Mouse (Mus musculus) forebrain, embryonic 11.5 days (tissue): ENCODE measurements around the gene 2610528A11Rik. TPM values are rescaled to one million over a fixed set of nuclear protein-coding genes. Genes with fewer than 3 reads are reported as not detected.

Experiments used
- ATAC-seq: fragments of 200-750 bp; cut with Nextera tagmentation; replicated peaks from 2 replicates; pipeline ENCODE4 v1.8.0; 2017; ENCODE audit warnings: moderate TSS enrichment; ENCODE audit not compliant: low FRiP score
- DNase-seq: peaks from one replicate; pipeline ENCODE4 v3.0.0-alpha.2; 2017; ENCODE audit warnings: low spot score
- H3K27ac ChIP-seq: fragments of 300-500 bp; sonication (generic); 2 replicates; pipeline ENCODE4 v1.5.1; 2014; ENCODE audit warnings: low read depth, low read length
- H3K27me3 ChIP-seq: fragments of 300-500 bp; sonication (generic); 2 replicates; pipeline ENCODE4 v1.6.1; 2014; ENCODE audit warnings: mild to moderate bottlenecking, low read length, mixed read lengths; ENCODE audit not compliant: control insufficient read depth, insufficient read depth
- H3K36me3 ChIP-seq: fragments of 300-500 bp; sonication (generic); 2 replicates; pipeline ENCODE4 v1.6.1; 2014; ENCODE audit warnings: mild to moderate bottlenecking, low read length, moderate library complexity, mixed read lengths; ENCODE audit not compliant: control insufficient read depth, insufficient read depth
- H3K4me1 ChIP-seq: fragments of 300-500 bp; sonication (generic); replicated peaks from 2 replicates; pipeline ENCODE4 v1.6.1; 2014; ENCODE audit warnings: low read length, mixed read lengths; ENCODE audit not compliant: control insufficient read depth, insufficient read depth
- H3K4me2 ChIP-seq: fragments of 300-500 bp; sonication (generic); 2 replicates; pipeline ENCODE4 v1.6.1; 2014; ENCODE audit warnings: low read depth, mild to moderate bottlenecking, low read length, moderate library complexity, mixed read lengths; ENCODE audit not compliant: severe bottlenecking
- H3K4me3 ChIP-seq: fragments of 300-500 bp; sonication (generic); 2 replicates; pipeline ENCODE4 v1.5.1; 2014; ENCODE audit warnings: low read depth, low read length
- H3K9ac ChIP-seq: fragments of 300-500 bp; sonication (generic); 2 replicates; pipeline ENCODE4 v1.6.1; 2014; ENCODE audit warnings: low read length
- H3K9me3 ChIP-seq: fragments of 300-500 bp; sonication (generic); 2 replicates; pipeline ENCODE4 v1.6.1; 2016; ENCODE audit warnings: low read length, mixed read lengths; ENCODE audit not compliant: control insufficient read depth
- WGBS: fragments of 180-500 bp; shearing (Covaris S2); extraction: QIAGEN DNeasy Blood & Tissue Kit; methylation state at CpG from one replicate; pipeline ENCODE4 v1.1.7; 2014; 5-methylcytosine and 5-hydroxymethylcytosine counted together
- polyA plus RNA-seq: library from polyadenylated mRNA; unstranded; fragments of >200 nt; fragmentation: Nextera tagmentation; extraction: Ambion mirVana; gene quantifications from 2 replicates; pipeline ENCODE4 v1.2.1, GENCODE M21; 2014

Gene 2610528A11Rik
- polyA plus RNA-seq, 1 experiment from 2014 or later, result 0.47 TPM

DNA sequence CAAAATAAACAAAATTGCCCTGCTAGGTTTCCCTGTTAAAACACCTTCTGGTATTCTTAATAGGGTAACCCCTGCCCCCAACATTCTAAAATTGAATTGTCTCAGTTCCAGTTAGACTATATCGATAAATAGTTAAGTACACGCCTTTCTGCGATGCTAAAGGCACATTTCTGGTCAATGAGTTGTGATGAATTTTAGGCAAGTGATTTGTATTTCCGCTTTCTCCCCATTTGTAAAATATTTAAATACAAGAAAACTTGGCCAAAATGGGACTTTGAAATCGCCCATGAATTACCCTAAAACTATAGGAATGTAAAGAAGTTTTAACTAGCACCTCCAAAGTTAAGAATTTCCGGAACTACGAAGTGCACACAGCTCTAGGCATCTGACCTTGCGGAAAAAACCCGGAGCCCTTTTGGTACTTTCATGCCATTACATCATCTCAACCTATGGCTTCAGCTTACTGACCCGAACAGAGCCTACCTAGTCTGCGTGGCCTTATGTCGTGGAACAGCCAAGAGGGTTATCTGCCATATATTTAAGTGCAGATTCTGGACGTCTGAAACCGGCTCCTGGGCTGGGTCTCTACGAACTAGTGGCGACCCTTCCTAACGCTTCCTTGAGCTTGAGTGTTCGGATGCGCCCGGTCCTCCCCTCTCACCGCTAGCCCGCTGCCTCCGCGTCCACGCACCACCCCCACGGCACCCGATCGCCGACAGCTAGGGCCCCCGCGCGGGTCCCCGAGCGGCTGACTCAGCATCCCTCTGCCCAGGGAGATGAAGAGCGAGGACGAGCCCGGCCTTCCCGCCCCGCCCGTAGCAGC, 20.7 kb upstream of the 2610528A11Rik start:
- peak overlapping the region; percentile 83 for H3K9ac ChIP-seq
- peak overlapping the region; percentile 83 for H3K4me3 ChIP-seq
- no peaks in the 10 kb centered on the region; the same call in 1 of the 2 replicates for H3K36me3 ChIP-seq
- H3K27ac ChIP-seq, result peak overlapping the region; percentile 66; the same call in 1 of the 2 replicates
- H3K4me2 ChIP-seq, result peak overlapping the region; percentile 68
- DNase-seq, result peak; percentile 51
- ATAC-seq, result no peak; the same call in 1 of the 2 replicates
- H3K4me1 ChIP-seq, result no peaks in the 10 kb centered on the region
- no peaks in the 10 kb centered on the region for H3K9me3 ChIP-seq
- WGBS, result 2% methylated on average over 40 of the region's 40 CpGs
- no peaks in the 10 kb centered on the region for H3K27me3 ChIP-seq

DNA sequence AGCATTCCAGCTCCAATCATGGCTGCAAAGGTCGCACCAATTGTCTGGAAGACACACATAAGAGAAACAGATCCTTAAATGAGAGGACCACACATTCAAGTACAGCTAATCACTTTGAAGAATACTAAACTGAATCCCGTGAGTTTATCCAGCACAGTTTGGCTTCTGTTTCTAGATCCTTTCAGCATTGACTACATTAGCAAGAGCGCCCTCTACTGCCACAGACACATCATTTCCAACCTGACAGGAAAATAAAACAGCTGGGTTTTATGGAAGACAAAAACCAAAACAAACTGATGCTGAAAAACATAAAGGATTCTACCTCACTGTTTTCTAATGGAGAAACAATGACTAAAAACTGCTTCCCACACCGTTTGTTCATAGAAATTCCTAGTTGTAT, 13.8 kb upstream of the 2610528A11Rik start:
- WGBS, result 51% methylated on average over 4 of the region's 4 CpGs
- Histone ChIP-seq H3K27ac (no peak overlapping the region), H3K27me3 (no peaks in the 10 kb centered on the region), H3K4me3 (no peak overlapping the region), H3K4me1 (no peaks in the 10 kb centered on the region), H3K4me2 (no peak overlapping the region), H3K9me3 (no peaks in the 10 kb centered on the region), H3K36me3 (no peaks in the 10 kb centered on the region; the same call in 1 of the 2 replicates), H3K9ac (no peak overlapping the region)
- ATAC-seq (no peak), DNase-seq (no peak)

DNA sequence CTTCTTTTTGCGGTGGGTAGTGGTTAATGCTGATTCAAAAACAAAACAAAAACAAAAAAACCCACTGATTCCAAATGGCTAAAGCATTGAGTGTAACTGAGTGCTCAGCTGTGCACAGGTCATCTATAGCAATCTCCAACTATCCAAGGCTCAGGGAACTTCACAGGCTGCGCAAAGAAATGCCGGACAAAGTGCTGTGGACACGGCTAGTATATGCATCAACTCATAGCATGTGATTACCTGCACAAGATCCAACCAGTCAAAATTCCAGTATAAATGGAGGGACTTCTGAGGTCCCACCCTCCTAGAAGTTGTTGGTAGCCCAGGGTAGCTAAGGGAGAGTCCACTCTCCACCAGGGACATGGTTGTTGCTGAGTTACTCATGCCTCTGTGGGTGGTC, 5.4 kb upstream of the 2610528A11Rik start:
- no peak for ATAC-seq
- no peaks in the 10 kb centered on the region for H3K27me3 ChIP-seq
- peaks cover 2% of the 10 kb centered on the region; the same call in 1 of the 2 replicates for H3K36me3 ChIP-seq

DNA sequence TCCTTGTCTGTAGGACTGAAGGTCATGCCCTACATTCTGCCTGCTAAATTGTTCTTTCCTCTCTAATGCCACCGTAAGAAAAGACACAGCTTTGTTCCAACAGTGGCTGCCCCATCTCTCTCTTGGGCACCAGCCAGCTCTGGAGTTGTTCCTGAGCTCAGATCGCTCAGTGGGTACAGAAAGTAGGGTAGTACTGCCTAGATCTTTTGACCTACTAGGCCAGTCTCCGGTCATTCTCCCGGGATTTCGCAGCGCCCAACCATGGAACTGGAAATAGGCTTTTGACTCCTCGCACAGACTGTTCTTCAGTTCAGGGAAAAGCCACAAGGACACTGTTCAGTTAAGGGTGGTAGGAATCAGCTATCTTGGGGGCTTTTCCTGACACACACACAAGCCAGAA, 891 bp downstream of the 2610528A11Rik start:
- Histone ChIP-seq H3K9me3 (no peaks in the 10 kb centered on the region), H3K27me3 (no peaks in the 10 kb centered on the region), H3K4me1 (no peaks in the 10 kb centered on the region), H3K9ac (no peak overlapping the region), H3K4me2 (no peak overlapping the region), H3K27ac (no peak overlapping the region), H3K4me3 (no peak overlapping the region), H3K36me3 (no peaks in the 10 kb centered on the region)
- no peak for ATAC-seq
- WGBS, result 89% methylated on average over 7 of the region's 7 CpGs
- no peak for DNase-seq

More for the DNA sequence above, 5.4 kb upstream of the 2610528A11Rik start:
- Histone ChIP-seq H3K9me3 (no peaks in the 10 kb centered on the region), H3K27ac (no peak overlapping the region), H3K4me1 (no peaks in the 10 kb centered on the region), H3K4me2 (no peak overlapping the region), H3K9ac (no peak overlapping the region), H3K4me3 (no peak overlapping the region)
- WGBS, result 96% methylated on average over 4 of the region's 4 CpGs
- no peak for DNase-seq

DNA sequence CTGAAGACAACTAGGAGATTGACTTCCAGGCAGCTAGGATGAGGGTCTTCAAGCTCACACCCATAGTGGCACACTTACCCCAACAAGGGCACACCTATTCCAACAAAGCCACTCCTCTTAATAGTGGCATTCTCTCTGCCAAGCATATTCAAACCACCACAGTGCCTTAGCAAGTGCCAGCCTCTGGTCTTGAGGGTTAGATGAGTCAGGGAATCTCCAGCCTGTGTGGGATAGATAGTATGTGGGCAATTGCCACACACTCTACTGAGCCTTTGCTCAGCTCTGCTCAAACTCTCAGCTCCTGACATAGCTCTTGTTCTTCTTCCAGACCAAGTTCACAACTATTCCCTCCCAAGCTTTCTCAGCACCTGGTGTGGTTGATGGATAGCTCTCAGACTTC, 2.5 kb downstream of the 2610528A11Rik start:
- Histone ChIP-seq H3K27me3 (no peaks in the 10 kb centered on the region), H3K4me3 (no peak overlapping the region), H3K4me1 (no peaks in the 10 kb centered on the region), H3K36me3 (no peaks in the 10 kb centered on the region), H3K9me3 (no peaks in the 10 kb centered on the region), H3K4me2 (no peak overlapping the region), H3K27ac (no peak overlapping the region), H3K9ac (no peak overlapping the region)
- no peak for DNase-seq
- ATAC-seq, result no peak

DNA sequence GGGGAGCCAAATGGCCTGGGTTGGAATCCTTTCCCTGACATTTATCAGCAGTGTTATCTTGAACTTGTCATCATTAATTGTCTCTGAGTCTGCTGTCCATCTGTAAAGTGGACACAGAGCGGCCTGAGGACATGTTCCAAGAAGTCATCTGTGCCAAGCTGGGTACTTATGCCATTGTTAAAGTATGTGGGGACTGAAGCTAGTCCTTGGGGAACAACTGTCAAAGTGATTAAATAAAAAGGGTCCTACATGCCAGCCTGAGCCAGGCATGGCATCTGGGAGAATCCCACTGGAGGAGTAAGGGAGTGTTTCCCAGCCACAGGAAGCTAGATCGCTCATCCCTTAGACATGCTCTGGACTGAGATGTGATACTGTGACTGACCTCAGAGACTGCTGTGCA, 3.4 kb downstream of the 2610528A11Rik start:
- H3K4me2 ChIP-seq, result no peak overlapping the region
- H3K9me3 ChIP-seq, result no peaks in the 10 kb centered on the region
- H3K27ac ChIP-seq, result no peak overlapping the region
- no peaks in the 10 kb centered on the region for H3K27me3 ChIP-seq
- no peaks in the 10 kb centered on the region for H3K4me1 ChIP-seq
- no peak for ATAC-seq
- no peak overlapping the region for H3K4me3 ChIP-seq
- DNase-seq, result no peak
- 89% methylated on average over 2 of the region's 2 CpGs for WGBS
- no peaks in the 10 kb centered on the region for H3K36me3 ChIP-seq
- H3K9ac ChIP-seq, result no peak overlapping the region

DNA sequence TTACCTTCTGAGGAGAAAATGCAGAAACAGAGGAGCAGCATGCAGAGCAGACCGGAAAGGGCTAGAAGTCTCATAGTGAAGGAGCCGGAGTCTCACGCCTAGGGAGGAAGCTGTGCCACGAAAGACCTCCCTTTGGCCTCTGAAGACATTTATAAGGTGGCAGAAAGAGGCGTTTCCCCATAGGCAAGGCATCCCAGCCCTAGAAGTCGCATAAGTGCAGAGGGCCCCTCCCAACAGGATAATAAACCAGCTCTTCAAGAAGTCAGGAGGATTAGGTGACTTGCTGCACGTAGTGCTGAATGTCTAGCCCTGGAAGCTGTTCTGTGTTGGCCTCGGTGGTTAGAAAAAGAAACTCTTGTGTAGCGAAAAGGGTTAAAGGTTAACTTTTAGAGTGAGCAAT, 3.8 kb downstream of the 2610528A11Rik start:
- H3K27me3 ChIP-seq, result no peaks in the 10 kb centered on the region
- no peak overlapping the region for H3K4me2 ChIP-seq
- H3K9me3 ChIP-seq, result no peaks in the 10 kb centered on the region
- no peaks in the 10 kb centered on the region for H3K36me3 ChIP-seq
- DNase-seq (no peak), ATAC-seq (no peak)
- H3K27ac ChIP-seq, result no peak overlapping the region
- no peak overlapping the region for H3K4me3 ChIP-seq
- H3K4me1 ChIP-seq, result no peaks in the 10 kb centered on the region
- no peak overlapping the region for H3K9ac ChIP-seq
- WGBS, result 72% methylated on average over 9 of the region's 9 CpGs

DNA sequence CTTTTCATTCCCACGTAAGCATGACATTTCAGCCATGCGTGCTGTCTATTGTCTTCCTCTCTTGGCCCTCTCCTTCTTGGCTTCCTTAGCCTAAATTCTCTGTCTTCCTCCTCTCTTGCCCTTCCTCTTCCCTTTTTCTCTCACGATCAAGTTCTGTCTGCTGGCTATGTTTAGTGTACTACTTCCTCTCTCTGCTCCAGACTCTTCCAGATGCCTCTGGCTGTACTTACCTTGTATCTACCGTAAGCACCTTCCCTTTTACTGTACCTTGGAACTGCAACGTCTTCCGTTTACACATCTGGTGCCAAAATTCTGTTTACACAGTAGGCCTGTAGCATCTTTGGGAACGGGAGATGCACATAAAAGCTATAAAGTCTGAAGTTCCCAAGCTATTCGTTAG, 4.4 kb downstream of the 2610528A11Rik start:
- Histone ChIP-seq H3K27me3 (no peaks in the 10 kb centered on the region), H3K9ac (no peak overlapping the region), H3K4me2 (no peak overlapping the region), H3K9me3 (no peaks in the 10 kb centered on the region), H3K4me3 (no peak overlapping the region), H3K36me3 (no peaks in the 10 kb centered on the region), H3K4me1 (no peaks in the 10 kb centered on the region), H3K27ac (no peak overlapping the region)
- ATAC-seq, result no peak
- 88% methylated on average over 8 of the region's 8 CpGs for WGBS
- no peak for DNase-seq

DNA sequence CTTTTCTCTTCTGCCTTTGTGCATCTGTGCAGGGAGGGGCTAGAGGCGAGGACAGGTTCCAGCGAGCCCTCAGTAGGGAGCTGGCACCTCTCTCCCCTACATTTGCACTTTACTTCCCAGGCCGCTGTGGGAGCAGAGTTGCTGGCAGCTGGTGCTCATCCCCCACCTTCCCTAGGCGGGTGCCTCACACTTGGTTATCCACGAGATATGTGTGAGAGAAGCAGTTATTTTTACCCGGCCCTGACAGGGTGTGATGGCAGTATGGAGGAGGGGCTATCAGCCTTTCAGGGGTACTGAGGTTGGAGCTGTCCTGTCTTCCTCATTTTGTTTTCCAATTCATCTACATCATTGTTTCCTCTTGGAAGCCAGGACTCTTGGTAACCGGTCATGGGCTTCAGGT, 8.0 kb downstream of the 2610528A11Rik start:
- Histone ChIP-seq H3K27ac (no peak overlapping the region), H3K9me3 (no peaks in the 10 kb centered on the region), H3K4me1 (no peaks in the 10 kb centered on the region), H3K36me3 (no peaks in the 10 kb centered on the region), H3K4me2 (no peak overlapping the region), H3K27me3 (no peaks in the 10 kb centered on the region), H3K4me3 (no peak overlapping the region), H3K9ac (no peak overlapping the region)
- DNase-seq, result no peak
- 47% methylated on average over 7 of the region's 7 CpGs for WGBS
- peak; percentile 36; the same call in 1 of the 2 replicates for ATAC-seq
